17 mouse cellular contexts compared by ENCODE assay signal in genomic region chr19:21865242-21866055, GRCm38 (mm10).
DNase-seq lines count a peak whose midpoint lies in the region; ATAC-seq lines count a peak whose summit lies in the region.
"Had no signal": no experiment of that assay in that cellular context is flagged by ENCODE, and none has a peak within 500 bp of the region (broad histone marks: within the 10 kb centered on the region; RNA-seq: fewer than 3 reads in every experiment).

No protein-coding gene starts in this region.

- peaks cover 24% of the 10 kb centered on the region for H3K4me1 ChIP-seq in heart, embryonic 12.5 days (replicated peaks)
- peaks cover 6% of the 10 kb centered on the region; the same call in 1 of the 2 replicates for H3K4me1 ChIP-seq in embryonic facial prominence, embryonic 10.5 days
- H3K4me1 ChIP-seq: neural tube, embryonic 15.5 days had no signal

- no peak overlapping the region for H3K9ac ChIP-seq in heart, embryonic 12.5 days
- H3K9ac ChIP-seq: hindbrain, embryonic 14.5 days; limb, embryonic 15.5 days; neural tube, embryonic 15.5 days had no signal

- peak overlapping the region; percentile 22; the same call in 1 of the 2 replicates for H3K27ac ChIP-seq in heart, embryonic 12.5 days (ENCODE audit: poor library complexity, severe bottlenecking)
- no peak overlapping the region for H3K27ac ChIP-seq in embryonic facial prominence, embryonic 10.5 days (replicated peaks)
- H3K27ac ChIP-seq: hindbrain, embryonic 14.5 days; limb, embryonic 15.5 days; neural tube, embryonic 15.5 days had no signal

- no peaks in the 10 kb centered on the region for H3K27me3 ChIP-seq in heart, embryonic 12.5 days (replicated peaks)
- no peaks in the 10 kb centered on the region for H3K27me3 ChIP-seq in embryonic facial prominence, embryonic 10.5 days (replicated peaks; ENCODE audit: low read depth, poor library complexity, severe bottlenecking)
- H3K27me3 ChIP-seq: limb, embryonic 15.5 days; megakaryocyte, embryonic 14.5 days; neural tube, embryonic 15.5 days had no signal

- no peaks in the 10 kb centered on the region for H3K9me3 ChIP-seq in heart, embryonic 12.5 days (replicated peaks)
- no peaks in the 10 kb centered on the region for H3K9me3 ChIP-seq in embryonic facial prominence, embryonic 10.5 days
- H3K9me3 ChIP-seq: limb, embryonic 15.5 days; megakaryocyte, embryonic 14.5 days; neural tube, embryonic 15.5 days had no signal

- no peak for ATAC-seq in heart, embryonic 12.5 days (ENCODE audit: insufficient number of reproducible peaks, low FRiP score)

- no peak overlapping the region for H3K4me2 ChIP-seq in heart, embryonic 12.5 days
- H3K4me2 ChIP-seq: hindbrain, embryonic 14.5 days; limb, embryonic 15.5 days; neural tube, embryonic 15.5 days had no signal

- peaks cover 6% of the 10 kb centered on the region for H3K36me3 ChIP-seq in heart, embryonic 12.5 days
- H3K36me3 ChIP-seq in embryonic facial prominence, embryonic 10.5 days (replicated peaks): 0 out of 2 replicates have a peak, but pooled peaks cover 2% of the 10 kb centered on the region
- H3K36me3 ChIP-seq: limb, embryonic 15.5 days; neural tube, embryonic 15.5 days had no signal

- WGBS in heart, embryonic 12.5 days: 54% methylated on average over 7 of the region's 7 CpGs
- WGBS in embryonic facial prominence, embryonic 10.5 days: 83% methylated on average over 7 of the region's 7 CpGs

- no peak overlapping the region for H3K4me3 ChIP-seq in heart, embryonic 12.5 days
- H3K4me3 ChIP-seq in embryonic facial prominence, embryonic 10.5 days: no peak overlapping the region
- H3K4me3 ChIP-seq: limb, embryonic 15.5 days; megakaryocyte, embryonic 14.5 days; neural tube, embryonic 15.5 days had no signal

- DNase-seq in heart, adult 18-20 months: no peak
- peak; percentile 93 for DNase-seq in 416B (ENCODE audit: low read depth)
- peak; percentile 40 for DNase-seq in CD4-positive, CD25-positive, alpha-beta regulatory T cell, adult 2 months (ENCODE audit: low read depth, low spot score)
- DNase-seq in induced T-regulatory cell, adult 2 months (ENCODE audit: low read depth): peak; percentile 63
- DNase-seq in embryonic facial prominence, embryonic 10.5 days (ENCODE audit: low spot score): no peak
- no peak for DNase-seq in neural tube, embryonic 10.5 days (ENCODE audit: extremely low spot score, low spot score)
- DNase-seq: cerebellum, adult 11-12 months; kidney, adult 11 months; kidney, postnatal 14 days; layer of hippocampus, adult 9-11 months; retina, postnatal 1 day; thymus, adult 2 months had no signal

Comparison
In these comparisons a context has a peak if more than half of its experiments do, and no peak if none do; other contexts are left out.
1. DNase-seq: peak in 416B (single experiment), CD4-positive, CD25-positive, alpha-beta regulatory T cell, adult 2 months (single experiment) and induced T-regulatory cell, adult 2 months (single experiment); none in heart, adult 18-20 months (0 of 2), embryonic facial prominence, embryonic 10.5 days (single experiment) and neural tube, embryonic 10.5 days (single experiment).